Mouse (Mus musculus): ENCODE data around the gene Brap. TPM values are rescaled to one million over a fixed set of nuclear protein-coding genes. Genes with fewer than 3 reads are reported as not detected.

The Brap gene
- 8.9 TPM for polyA plus RNA-seq (2017; shearing (Covaris generic))

DNA sequence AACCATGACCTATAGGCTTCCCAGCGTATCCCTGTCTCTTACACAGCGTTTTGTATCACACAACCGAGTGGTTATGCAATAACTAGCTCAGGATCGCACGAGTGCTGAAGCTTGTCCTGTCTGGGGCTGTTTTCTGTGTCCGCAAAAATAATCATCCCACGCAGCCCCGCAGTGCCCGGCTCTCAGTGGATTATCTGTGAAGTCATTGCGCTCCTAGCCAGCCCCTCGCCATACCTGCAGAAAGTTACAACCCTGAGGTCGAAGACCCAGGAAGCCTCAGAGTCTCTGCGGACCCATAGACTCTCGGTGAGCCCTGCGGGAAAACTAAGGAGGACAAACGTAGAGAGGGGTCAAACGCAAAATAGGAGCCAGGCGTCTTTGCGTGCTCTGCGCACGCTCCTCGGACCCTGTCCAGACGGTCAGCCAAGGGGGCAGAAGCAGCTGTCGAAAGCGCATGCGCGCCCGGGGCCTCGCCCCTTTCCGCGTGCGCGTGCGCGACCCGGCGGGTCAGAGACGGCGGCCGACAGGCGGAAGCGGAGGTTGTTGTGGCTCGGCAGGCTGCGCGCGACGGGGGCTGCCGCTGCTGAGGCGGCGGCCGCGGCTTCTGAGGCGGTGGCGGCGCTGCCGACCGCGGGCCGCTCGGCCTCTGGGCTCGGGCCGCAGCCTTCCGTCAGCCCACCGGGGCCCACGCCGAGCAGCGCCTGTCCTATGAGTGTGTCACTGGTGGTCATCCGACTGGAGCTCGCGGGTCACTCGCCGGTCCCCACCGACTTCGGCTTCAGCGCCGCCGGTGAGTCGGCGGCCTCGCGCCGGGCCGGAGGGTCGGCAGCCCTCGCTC lies at the start of gene Brap, which contains the start of gene Acad10:
Brap (plus strand) TSS at position 505 of the 838 bp plus-strand sequence.
Acad10 (minus strand) TSS at position 456 of the 838 bp plus-strand sequence.

DNA sequence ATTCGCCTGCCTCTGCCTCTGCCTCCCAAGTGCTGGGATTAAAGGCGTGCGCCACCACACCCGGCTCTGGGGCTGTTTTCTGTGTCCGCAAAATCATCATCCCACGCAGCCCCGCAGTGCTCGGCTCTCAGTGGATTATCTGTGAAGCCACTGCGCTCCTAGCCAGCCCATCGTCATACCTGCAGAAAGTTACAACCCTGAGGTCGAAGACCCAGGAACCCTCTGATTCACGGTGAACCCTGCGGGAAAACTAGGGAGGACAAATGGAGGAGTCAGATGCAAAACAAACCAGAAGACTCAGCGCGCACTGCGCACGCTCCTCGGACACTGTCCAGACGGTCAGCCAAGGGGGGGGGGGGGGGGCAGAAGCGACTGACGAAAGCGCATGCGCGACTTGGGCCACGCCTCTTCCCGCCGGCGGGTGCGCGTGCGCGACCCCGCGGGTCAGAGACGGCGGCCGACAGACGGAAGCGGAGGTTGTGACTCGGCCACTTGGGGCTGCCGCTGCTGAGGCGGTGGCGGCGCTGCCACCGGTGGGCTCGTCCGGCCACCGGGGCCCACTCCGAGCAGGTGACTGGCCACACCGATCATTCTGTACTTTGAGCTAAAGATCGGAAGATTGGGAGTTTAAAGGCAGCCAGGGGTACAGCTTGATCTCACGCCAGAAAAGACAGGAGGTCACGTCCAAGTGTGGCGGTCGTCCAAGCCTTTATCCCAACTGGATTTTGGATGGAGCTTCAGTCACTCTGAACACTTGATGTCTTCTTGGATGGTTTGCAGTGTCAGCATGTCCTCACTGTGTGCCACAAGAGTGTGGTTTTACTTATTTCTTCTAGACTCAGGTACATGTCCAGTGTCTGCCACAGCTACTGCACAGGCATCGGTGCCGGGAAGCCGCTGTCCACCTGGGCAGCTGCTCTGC lies 41.5 kb upstream of the Brap start, which contains the start of gene Acad12:
Acad12 (minus strand) TSS at position 347 of the 922 bp plus-strand sequence.

DNA sequence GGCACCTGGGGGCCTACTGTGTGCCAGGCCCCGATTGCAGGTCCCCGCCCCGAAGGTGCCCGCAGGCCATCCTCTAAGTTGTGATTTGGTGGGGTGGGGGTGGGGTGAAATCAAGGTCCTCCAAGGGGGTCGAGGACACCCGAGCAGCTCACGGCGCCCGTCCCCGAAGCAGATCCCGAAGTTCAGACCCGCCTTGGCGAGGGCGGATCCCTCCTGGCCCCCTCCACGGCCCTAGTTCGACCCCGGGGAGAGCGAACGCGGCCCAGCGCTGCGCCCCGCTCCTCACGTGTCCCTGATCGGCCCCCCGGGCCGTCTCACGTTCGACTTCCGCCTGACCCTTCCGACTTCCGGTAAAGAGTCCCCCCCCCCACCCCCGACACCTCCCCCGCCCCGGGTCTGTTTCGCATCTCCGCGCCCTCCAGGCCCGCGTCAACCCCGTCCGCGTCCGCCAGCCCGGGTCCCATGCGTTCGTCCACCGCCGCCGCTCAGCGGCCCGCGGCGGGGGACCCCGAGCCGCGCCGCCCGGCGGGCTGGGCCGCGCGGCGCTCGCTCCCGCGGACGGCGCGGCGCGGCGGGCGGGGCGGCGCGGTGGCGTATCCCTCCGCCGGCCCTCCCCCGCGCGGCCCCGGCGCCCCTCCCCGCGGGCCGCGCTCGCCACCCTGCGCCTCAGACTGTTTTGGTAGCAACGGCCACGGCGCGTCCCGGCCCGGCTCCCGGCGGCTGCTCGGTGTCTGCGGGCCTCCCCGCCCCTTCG lies 51.0 kb downstream of the Brap start, which contains the start of gene Atxn2:
Atxn2 (plus strand) TSS at position 164 of the 754 bp plus-strand sequence.

Other genes with a start within 250 kb of the Brap start
- gene Tmem116, start 208.7 kb upstream of the Brap start, polyA plus RNA-seq (2017; shearing (Covaris generic)), result 1.2 TPM
- 65.8 TPM for gene Erp29, start 208.1 kb upstream of the Brap start, polyA plus RNA-seq (2017; shearing (Covaris generic))
- gene Adam1b, start 157.1 kb upstream of the Brap start, polyA plus RNA-seq (2017; shearing (Covaris generic)), result 0.11 TPM
- gene Adam1a, start 115.1 kb upstream of the Brap start, polyA plus RNA-seq (2017; shearing (Covaris generic)), result 2.1 TPM
- not detected for gene Gm42878, start 115.1 kb upstream of the Brap start, polyA plus RNA-seq (2017; shearing (Covaris generic))
- gene Mapkapk5, start 114.7 kb upstream of the Brap start, polyA plus RNA-seq (2017; shearing (Covaris generic)), result 32.9 TPM
- gene Aldh2, start 66.7 kb upstream of the Brap start, polyA plus RNA-seq (2017; shearing (Covaris generic)), result 24.9 TPM
- 2.3 TPM for gene Acad12, start 41.6 kb upstream of the Brap start, polyA plus RNA-seq (2017; shearing (Covaris generic))
- gene Acad10, start within 50 bp of the Brap start, polyA plus RNA-seq (2017; shearing (Covaris generic)), result 12.5 TPM
- gene Atxn2, start 50.8 kb downstream of the Brap start, polyA plus RNA-seq (2017; shearing (Covaris generic)), result 15.3 TPM
- 7.5 TPM for gene Sh2b3, start 177.1 kb downstream of the Brap start, polyA plus RNA-seq (2017; shearing (Covaris generic))
- 4.7 TPM for gene Pheta1, start 188.4 kb downstream of the Brap start, polyA plus RNA-seq (2017; shearing (Covaris generic))